Mouse (Mus musculus): Measurements from ENCODE around the gene Zfp273.

DNA sequence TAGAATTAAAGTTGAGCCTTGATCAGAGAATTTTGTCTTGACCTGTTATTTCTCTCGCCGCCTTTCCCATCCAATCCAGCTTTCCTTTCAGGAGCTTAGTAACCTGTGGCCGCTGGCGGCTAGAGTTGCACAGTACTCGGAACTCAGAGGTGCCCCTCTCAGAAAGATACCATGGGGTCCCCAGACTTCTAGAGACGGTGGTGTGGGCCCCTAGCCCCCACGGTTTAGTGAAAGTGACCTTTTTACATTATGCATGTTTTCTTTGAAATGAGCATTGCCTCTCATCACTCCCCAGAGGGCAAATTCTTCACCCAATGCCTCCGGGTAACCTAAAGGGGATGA is 31.3 kb downstream of the Zfp273 start:
- TF ChIP-seq CTCF (IDR thresholded peaks at IDR 0.05; ENCODE audit: low read depth, low read length) (no peak), GATA1 (IDR thresholded peaks at IDR 0.05; ENCODE audit: borderline replicate concordance, low read length) (no peak), TAL1 (conservative IDR thresholded peaks at IDR 0.05; ENCODE audit: low read depth, low read length) (no peak), GATA2 (IDR thresholded peaks at IDR 0.05; ENCODE audit: borderline replicate concordance, low read depth, low read length) (no peak)

Data from G1E (cell line).